Mouse (Mus musculus) midbrain, postnatal 0 days (tissue): ENCODE data around the gene Ints14. TPM values are rescaled to one million over a fixed set of nuclear protein-coding genes. Genes with fewer than 3 reads are reported as not detected.
A peak's percentile ranks its signal among the peaks of the same experiment; 100 is the strongest.

Experiments used
- ATAC-seq: fragments of 200-750 bp; cut with Nextera tagmentation; 2 replicates; pipeline ENCODE4 v1.8.0; 2017; ENCODE audit warnings: moderate number of reproducible peaks, mild to moderate bottlenecking, moderate TSS enrichment, moderate library complexity; ENCODE audit not compliant: low FRiP score
- DNase-seq: peaks from one replicate; pipeline ENCODE4 v3.0.0-alpha.2; 2015; ENCODE audit warnings: low spot score
- H3K27ac ChIP-seq: fragments of 300-500 bp; sonication (generic); 2 replicates; pipeline ENCODE4 v1.5.1; 2014; ENCODE audit warnings: low read depth, mild to moderate bottlenecking, low read length, mixed read lengths
- H3K27me3 ChIP-seq: fragments of 300-500 bp; sonication (generic); 2 replicates; pipeline ENCODE4 v1.6.1; 2014; ENCODE audit warnings: low read length, control low read depth, mixed read lengths; ENCODE audit not compliant: insufficient read depth
- H3K36me3 ChIP-seq: fragments of 300-500 bp; sonication (generic); 2 replicates; pipeline ENCODE4 v1.6.1; 2014; ENCODE audit warnings: low read length, control low read depth, mixed read lengths; ENCODE audit not compliant: insufficient read depth
- H3K4me1 ChIP-seq: fragments of 300-500 bp; sonication (generic); 2 replicates; pipeline ENCODE4 v1.6.1; 2014; ENCODE audit warnings: mild to moderate bottlenecking, control low read depth, antibody characterized with exemption, low read length, mixed read lengths; ENCODE audit not compliant: insufficient read depth
- H3K4me2 ChIP-seq: fragments of 300-500 bp; sonication (generic); 2 replicates; pipeline ENCODE4 v1.6.1; 2014; ENCODE audit warnings: low read depth, mild to moderate bottlenecking, low read length, mixed read lengths; ENCODE audit not compliant: poor library complexity, severe bottlenecking
- H3K4me3 ChIP-seq: fragments of 300-500 bp; sonication (generic); 2 replicates; pipeline ENCODE4 v1.5.1; 2014; ENCODE audit warnings: low read depth, mild to moderate bottlenecking, low read length, moderate library complexity
- H3K9ac ChIP-seq: fragments of 300-500 bp; sonication (generic); replicated peaks from 2 replicates; pipeline ENCODE4 v1.6.1; 2014; ENCODE audit warnings: mild to moderate bottlenecking, low read length, moderate library complexity, mixed read lengths; ENCODE audit not compliant: poor library complexity, severe bottlenecking
- H3K9me3 ChIP-seq: fragments of 300-500 bp; sonication (generic); 2 replicates; pipeline ENCODE4 v1.6.1; 2016; ENCODE audit warnings: low read length, control low read depth
- CTCF ChIP-seq: IDR thresholded peaks from 2 replicates; pipeline ENCODE4 v1.5.1; 2016; ENCODE audit warnings: antibody characterized with exemption, mild to moderate bottlenecking
- WGBS: fragments of 180-500 bp; shearing (Covaris S2); extraction: QIAGEN DNeasy Blood & Tissue Kit; methylation state at CpG from one replicate; pipeline ENCODE4 v1.1.7; 2014; 5-methylcytosine and 5-hydroxymethylcytosine counted together
- polyA plus RNA-seq: library from polyadenylated mRNA; unstranded; fragments of >200 nt; fragmentation: Nextera tagmentation; extraction: Ambion mirVana; gene quantifications from 2 replicates; pipeline ENCODE4 v1.2.1, GENCODE M21; 2015
- total RNA-seq: library from RNA; depleted of rRNA; stranded (reverse); fragments of >200 nt; gene quantifications from 2 replicates; pipeline ENCODE4 v1.2.3, GENCODE M21; 2014

Gene Ints14
- total and polyA plus RNA-seq, 2 experiments from 2014 or later = 29.7 to 30.1 TPM

- Histone ChIP-seq H3K9ac (no peak overlapping the region), H3K9me3 (no peaks in the 10 kb centered on the region), H3K4me1 (peaks cover 7% of the 10 kb centered on the region), H3K4me3 (no peak overlapping the region), H3K27ac (peak overlapping the region; percentile 43), H3K4me2 (no peak overlapping the region), H3K27me3 (no peaks in the 10 kb centered on the region), H3K36me3 (no peaks in the 10 kb centered on the region)
- TF ChIP-seq CTCF = no peak
- ATAC-seq = peak; percentile 58
- peak; percentile 83 for DNase-seq
- WGBS = 71% methylated on average over 8 of the region's 8 CpGs
Observed at GRCm38 (mm10) chr9:64926201-64926991, 34.3 kb upstream of the Ints14 start.

- Histone ChIP-seq H3K4me3 (no peak overlapping the region), H3K4me2 (no peak overlapping the region), H3K4me1 (peaks cover 7% of the 10 kb centered on the region), H3K36me3 (no peaks in the 10 kb centered on the region), H3K27me3 (no peaks in the 10 kb centered on the region), H3K27ac (no peak overlapping the region), H3K9ac (no peak overlapping the region), H3K9me3 (no peaks in the 10 kb centered on the region)
- no peak for ATAC-seq
- no peak for TF ChIP-seq CTCF
- DNase-seq = no peak
- 86% methylated on average over 4 of the region's 4 CpGs for WGBS
Observed at GRCm38 (mm10) chr9:64930256-64930655, 30.4 kb upstream of the Ints14 start.

DNA sequence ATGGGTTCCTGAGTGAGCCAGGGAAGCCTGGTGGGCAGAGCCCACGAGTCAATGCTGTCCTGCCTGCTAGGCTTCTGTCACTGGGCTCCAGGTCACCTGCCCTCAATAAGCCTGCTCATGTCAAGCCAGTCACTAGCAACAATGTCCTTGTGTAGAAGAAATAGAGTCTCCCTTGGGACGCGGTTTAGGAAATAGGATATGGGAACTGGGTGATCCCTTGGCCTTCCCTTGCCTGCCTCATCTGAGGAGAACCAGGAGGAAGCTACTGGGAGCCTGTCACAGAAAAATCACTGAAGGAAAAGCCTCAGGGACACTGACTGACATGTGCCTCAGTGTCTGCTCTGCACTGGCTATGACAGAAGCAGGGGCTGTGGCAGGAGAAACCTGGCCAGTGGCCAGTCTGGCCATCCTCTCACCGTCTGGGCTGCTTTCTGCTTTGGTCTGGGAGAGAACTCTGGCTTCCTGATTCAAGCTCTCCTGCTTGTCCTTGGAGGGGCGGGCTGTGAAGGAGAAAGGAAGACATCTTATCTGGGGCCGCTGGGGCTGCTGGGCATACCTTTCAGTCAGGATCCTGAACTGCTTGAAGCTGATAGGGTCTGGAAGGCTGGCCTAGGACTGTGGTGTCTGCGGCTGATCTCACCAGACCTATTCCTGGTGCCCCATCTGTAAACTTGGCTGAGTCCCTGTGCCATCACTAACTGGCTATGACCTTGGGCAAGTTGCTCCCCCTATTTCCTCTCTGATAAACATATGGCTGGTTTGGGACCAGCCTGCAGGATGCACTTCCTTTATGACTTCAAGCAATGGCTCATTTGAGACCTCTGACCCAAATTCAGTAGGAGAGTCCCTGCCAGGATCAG is 28.7 kb upstream of the Ints14 start:
- H3K9me3 ChIP-seq = no peaks in the 10 kb centered on the region
- TF ChIP-seq CTCF = no peak
- H3K4me3 ChIP-seq = no peak overlapping the region
- DNase-seq (no peak), ATAC-seq (no peak)
- H3K4me1 ChIP-seq = no peaks in the 10 kb centered on the region
- H3K9ac ChIP-seq = no peak overlapping the region
- H3K4me2 ChIP-seq = no peak overlapping the region
- H3K27me3 ChIP-seq = no peaks in the 10 kb centered on the region
- 78% methylated on average over 7 of the region's 7 CpGs for WGBS
- H3K36me3 ChIP-seq = no peaks in the 10 kb centered on the region
- H3K27ac ChIP-seq = no peak overlapping the region

DNA sequence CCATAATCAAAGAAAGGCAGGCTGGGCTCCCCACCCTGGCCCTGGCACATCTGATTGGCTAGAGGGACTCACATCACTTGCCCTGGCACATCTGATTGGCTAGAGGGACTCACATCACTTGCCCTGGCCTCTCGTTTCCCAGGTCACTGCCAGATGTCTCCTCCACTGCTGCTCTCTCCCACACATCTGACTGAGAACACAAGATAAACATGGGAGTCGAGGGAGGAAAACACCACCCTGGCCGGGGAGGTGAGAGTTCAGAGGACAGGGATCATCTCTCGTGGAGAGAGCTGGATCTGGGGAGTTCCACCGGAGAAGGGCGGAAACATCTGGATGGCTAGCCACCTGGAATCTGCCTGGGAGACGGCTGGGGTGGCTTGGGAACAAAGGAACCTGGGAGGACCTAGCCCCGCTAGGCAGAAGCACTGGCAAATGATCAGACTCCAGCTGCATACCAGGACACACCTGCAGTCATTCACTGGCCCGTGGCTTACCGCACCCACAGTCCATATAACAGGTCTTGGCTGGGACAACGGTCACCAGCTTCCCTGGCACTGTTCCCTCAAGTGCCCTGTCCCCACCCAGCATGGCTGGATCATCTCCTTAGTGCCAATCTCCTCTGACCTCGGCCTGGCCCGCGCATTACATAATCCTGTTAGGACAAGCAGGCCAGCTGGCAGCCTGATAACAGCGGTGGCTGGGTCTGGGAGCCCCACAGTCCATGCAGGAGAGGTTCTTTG is 26.5 kb upstream of the Ints14 start:
- no peak for TF ChIP-seq CTCF
- ATAC-seq (no peak), DNase-seq (no peak)
- Histone ChIP-seq H3K4me3 (no peak overlapping the region), H3K9ac (no peak overlapping the region), H3K4me1 (no peaks in the 10 kb centered on the region), H3K4me2 (no peak overlapping the region), H3K9me3 (no peaks in the 10 kb centered on the region), H3K36me3 (no peaks in the 10 kb centered on the region), H3K27ac (no peak overlapping the region), H3K27me3 (no peaks in the 10 kb centered on the region)
- 56% methylated on average over 15 of the region's 15 CpGs for WGBS

DNA sequence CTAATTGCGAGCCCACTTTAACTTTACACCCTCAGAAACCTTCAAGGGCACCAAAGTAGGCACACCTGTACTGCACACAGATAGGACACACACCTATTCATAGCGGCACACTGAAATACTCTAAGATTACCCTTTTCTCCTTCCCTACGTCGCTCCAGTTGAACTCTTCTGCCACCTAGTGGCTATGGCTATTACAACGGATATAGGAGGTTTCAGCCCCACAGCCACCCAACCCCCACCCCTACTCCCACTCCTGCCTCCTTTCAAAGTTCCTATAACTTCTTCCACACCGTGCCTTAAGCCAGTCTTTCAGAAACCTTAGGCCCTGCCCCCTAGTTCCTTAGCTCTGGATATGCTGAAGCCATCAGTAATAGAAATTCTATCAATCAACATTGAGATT is 24.2 kb upstream of the Ints14 start:
- Histone ChIP-seq H3K9ac (no peak overlapping the region), H3K36me3 (no peaks in the 10 kb centered on the region), H3K27ac (no peak overlapping the region), H3K27me3 (no peaks in the 10 kb centered on the region), H3K4me2 (no peak overlapping the region), H3K4me3 (no peak overlapping the region), H3K4me1 (no peaks in the 10 kb centered on the region), H3K9me3 (no peaks in the 10 kb centered on the region)
- no peak for ATAC-seq
- 9% methylated on average over 6 of the region's 6 CpGs for WGBS
- DNase-seq = peak; percentile 56
- TF ChIP-seq CTCF = peak; percentile 72
